Mouse (Mus musculus) neural tube, embryonic 13.5 days (tissue): ENCODE data around the gene Csf1. TPM values are rescaled to one million over a fixed set of nuclear protein-coding genes. Genes with fewer than 3 reads are reported as not detected.

Experiments used
- ATAC-seq: fragments of 200-750 bp; cut with Nextera tagmentation; 2 replicates; pipeline ENCODE4 v1.8.0; 2017; ENCODE audit warnings: low read depth, mild to moderate bottlenecking, moderate TSS enrichment, moderate library complexity
- H3K27ac ChIP-seq: fragments of 300-500 bp; sonication (generic); replicated peaks from 2 replicates; pipeline ENCODE4 v1.5.1; 2015; ENCODE audit warnings: moderate library complexity, mild to moderate bottlenecking, inconsistent platforms
- H3K27me3 ChIP-seq: fragments of 300-500 bp; sonication (generic); 2 replicates; pipeline ENCODE4 v1.6.1; 2015; ENCODE audit warnings: mild to moderate bottlenecking, inconsistent platforms
- H3K36me3 ChIP-seq: fragments of 300-500 bp; sonication (generic); 2 replicates; pipeline ENCODE4 v1.6.1; 2015; ENCODE audit warnings: mild to moderate bottlenecking, inconsistent platforms
- H3K4me1 ChIP-seq: fragments of 300-500 bp; sonication (generic); replicated peaks from 2 replicates; pipeline ENCODE4 v1.6.1; 2015; ENCODE audit warnings: inconsistent platforms
- H3K4me2 ChIP-seq: fragments of 300-500 bp; sonication (generic); 2 replicates; pipeline ENCODE4 v1.6.1; 2015; ENCODE audit warnings: inconsistent platforms, mild to moderate bottlenecking, moderate library complexity
- H3K4me3 ChIP-seq: fragments of 300-500 bp; sonication (generic); 2 replicates; pipeline ENCODE4 v1.5.1; 2015; ENCODE audit warnings: mild to moderate bottlenecking, inconsistent platforms
- H3K9ac ChIP-seq: fragments of 300-500 bp; sonication (generic); 2 replicates; pipeline ENCODE4 v1.6.1; 2015; ENCODE audit warnings: moderate library complexity, mild to moderate bottlenecking, inconsistent platforms
- H3K9me3 ChIP-seq: fragments of 300-500 bp; sonication (generic); 2 replicates; pipeline ENCODE4 v1.6.1; 2016; ENCODE audit warnings: inconsistent platforms
- WGBS: fragments of 180-500 bp; shearing (Covaris S2); methylation state at CpG from one replicate; pipeline ENCODE4 v1.1.7; 2015; 5-methylcytosine and 5-hydroxymethylcytosine counted together
- polyA plus RNA-seq: library from polyadenylated mRNA; unstranded; fragments of >200 nt; fragmentation: Nextera tagmentation; extraction: Ambion mirVana; gene quantifications from 2 replicates; pipeline ENCODE4 v1.2.1, GENCODE M21; 2015

The Csf1 gene
- polyA plus RNA-seq, 1 experiment from 2014 or later = 7.9 TPM

DNA sequence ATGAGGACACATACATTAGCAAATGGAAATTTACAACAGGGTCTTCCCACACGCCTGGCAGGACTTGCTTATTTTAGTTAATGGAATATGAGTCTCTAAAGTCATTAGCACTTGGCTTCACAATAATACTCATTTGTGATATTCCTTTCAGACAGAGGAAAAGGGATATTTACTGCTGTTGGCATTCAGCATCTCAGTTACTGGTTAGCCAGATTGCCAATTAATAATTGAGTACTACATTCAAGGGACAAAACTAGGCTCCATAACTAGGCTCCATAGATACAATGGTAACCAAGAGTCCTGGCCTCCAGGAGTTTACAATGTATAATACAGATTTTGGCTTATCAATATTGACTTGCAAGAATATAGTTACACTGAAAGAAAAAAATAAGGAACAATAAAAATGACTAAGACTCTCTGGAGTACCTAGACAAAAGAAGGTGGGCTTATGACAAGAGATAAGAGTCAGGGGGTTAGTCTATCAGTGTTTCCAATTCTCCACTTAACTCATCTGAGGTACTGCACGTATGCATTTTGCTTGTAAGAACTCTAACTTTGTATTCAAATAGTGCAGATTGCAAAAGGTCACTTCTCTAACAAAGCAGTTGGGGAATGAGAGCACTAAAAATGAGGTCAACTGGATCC lies 65.9 kb downstream of the Csf1 start:
- Histone ChIP-seq H3K36me3 (no peaks in the 10 kb centered on the region), H3K9me3 (no peaks in the 10 kb centered on the region), H3K4me2 (peak overlapping the region; percentile 80), H3K9ac (peak overlapping the region; percentile 98), H3K27ac (no peak overlapping the region), H3K4me1 (peaks cover 64% of the 10 kb centered on the region), H3K4me3 (peak overlapping the region; percentile 88), H3K27me3 (no peaks in the 10 kb centered on the region)
- ATAC-seq = no peak
- WGBS = 50% methylated on average over 2 of the region's 2 CpGs

Other genes with a start within 250 kb of the Csf1 start
- 8.1 and 8.7 TPM in 2 replicates for gene Slc6a17, start 242.5 kb downstream of the Csf1 start, polyA plus RNA-seq
- not detected in 2 replicates for gene Ubl4b, start 205.4 kb downstream of the Csf1 start, polyA plus RNA-seq
- 0.58 TPM in 1 of 2 replicates, not detected in the other for gene Alx3, start 165.4 kb downstream of the Csf1 start, polyA plus RNA-seq
- not detected in 2 replicates for gene Gm10961, start 129.1 kb downstream of the Csf1 start, polyA plus RNA-seq
- gene Strip1, start 128.8 kb downstream of the Csf1 start, polyA plus RNA-seq = 128 and 133 TPM in 2 replicates
- 100 and 109 TPM in 2 replicates for gene Ahcyl1, start 63.9 kb downstream of the Csf1 start, polyA plus RNA-seq
- gene Eps8l3, start 116.8 kb upstream of the Csf1 start, polyA plus RNA-seq = not detected in 2 replicates
- gene Gstm5, start 135.4 kb upstream of the Csf1 start, polyA plus RNA-seq = 254 and 286 TPM in 2 replicates
- gene Gstm7, start 171.3 kb upstream of the Csf1 start, polyA plus RNA-seq = 98.5 and 102 TPM in 2 replicates
- gene Gstm6, start 183.3 kb upstream of the Csf1 start, polyA plus RNA-seq = 11.5 and 14.8 TPM in 2 replicates
- gene Gstm3, start 208.8 kb upstream of the Csf1 start, polyA plus RNA-seq = not detected in 2 replicates
- 10.3 and 10.9 TPM in 2 replicates for gene Gstm2, start 226.0 kb upstream of the Csf1 start, polyA plus RNA-seq